Mouse (Mus musculus): ENCODE measurements around the gene Tff1. TPM values are rescaled to one million over a fixed set of nuclear protein-coding genes. Genes with fewer than 3 reads are reported as not detected.

Gene Tff1
- polyA plus RNA-seq, 1 experiment from 2014 or later, result not detected

DNA sequence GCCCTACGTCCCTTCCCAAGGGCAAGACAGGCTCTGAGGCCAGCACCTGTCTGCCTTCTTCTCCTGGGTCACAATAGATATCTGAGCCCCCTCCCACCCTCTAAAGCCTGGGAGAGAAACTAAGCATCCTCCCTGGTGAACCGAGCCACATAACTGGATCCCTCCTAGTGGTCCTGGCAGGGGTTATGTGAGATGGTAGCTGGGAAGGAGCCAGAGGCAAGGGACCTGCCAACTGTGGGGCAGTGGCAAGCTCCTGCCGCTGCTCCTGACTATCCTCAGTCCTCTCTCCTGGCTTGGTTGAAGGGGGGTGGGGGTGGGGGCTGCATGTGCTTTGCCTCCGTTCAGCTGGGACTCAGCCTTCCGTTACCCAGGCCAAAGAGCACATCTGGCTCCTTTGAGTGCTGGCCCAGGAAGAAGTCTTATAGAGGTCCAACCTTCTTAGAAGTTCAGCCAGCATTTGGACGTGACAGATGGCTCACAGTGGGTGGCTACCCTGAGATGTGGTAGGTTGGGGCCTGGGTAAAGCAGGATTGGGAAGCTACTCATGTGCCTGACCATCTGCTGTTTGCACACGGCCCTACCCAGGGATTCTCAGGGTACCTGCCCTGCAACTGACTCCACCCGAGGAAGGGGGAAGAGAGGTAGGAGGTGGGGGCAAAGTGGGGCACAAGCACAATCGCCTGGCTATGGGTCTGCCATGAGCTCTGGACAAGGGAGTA, 39.4 kb downstream of the Tff1 start:
- Histone ChIP-seq H3K27me3 (no peaks in the 10 kb centered on the region), H3K4me3 (no peak overlapping the region), H3K9me3 (0 out of 2 replicates have a peak, but pooled peaks cover 3% of the 10 kb centered on the region), H3K4me1 (peaks cover 17% of the 10 kb centered on the region; the same call in 1 of the 2 replicates), H3K4me2 (replicated peaks) (no peak overlapping the region), H3K36me3 (no peaks in the 10 kb centered on the region), H3K9ac (replicated peaks) (no peak overlapping the region), H3K27ac (replicated peaks) (no peak overlapping the region; the same call in 1 of the 2 replicates)
- ATAC-seq (ENCODE audit: low FRiP score, low read depth), result peak; percentile 30; the same call in 1 of the 2 replicates
- 45% methylated on average over 9 of the region's 9 CpGs for WGBS

DNA sequence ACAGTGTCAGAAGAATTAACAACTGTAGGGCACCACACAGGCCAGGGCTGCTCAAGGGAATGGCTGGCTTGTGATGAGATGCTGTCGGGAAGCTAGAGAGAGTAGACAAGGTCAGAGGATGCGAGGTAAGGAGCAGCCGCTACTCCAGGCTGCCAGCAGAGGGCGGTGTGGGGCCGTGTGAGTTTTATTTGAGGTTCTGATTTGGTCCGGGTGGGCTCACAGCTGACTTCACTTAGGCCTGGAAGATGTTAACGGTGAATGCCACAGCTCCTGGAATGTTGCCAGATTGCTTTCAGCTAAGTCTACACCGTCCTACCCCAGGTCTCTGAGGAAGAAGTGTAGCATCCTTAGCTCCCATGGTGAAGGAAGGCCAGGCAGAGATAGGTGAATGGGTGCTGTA, 43.1 kb downstream of the Tff1 start:
- H3K36me3 ChIP-seq, result no peaks in the 10 kb centered on the region
- 0 out of 2 replicates have a peak, but pooled peaks cover 3% of the 10 kb centered on the region for H3K27me3 ChIP-seq
- no peak overlapping the region for H3K9ac ChIP-seq (replicated peaks)
- H3K9me3 ChIP-seq, result 0 out of 2 replicates have a peak, but pooled peaks cover 3% of the 10 kb centered on the region
- no peak overlapping the region for H3K4me3 ChIP-seq
- 16% methylated on average over 8 of the region's 8 CpGs for WGBS
- no peak for ATAC-seq (ENCODE audit: low FRiP score, low read depth)
- H3K4me2 ChIP-seq (replicated peaks), result no peak overlapping the region
- H3K27ac ChIP-seq (replicated peaks), result no peak overlapping the region
- H3K4me1 ChIP-seq, result peaks cover 20% of the 10 kb centered on the region; the same call in 1 of the 2 replicates

DNA sequence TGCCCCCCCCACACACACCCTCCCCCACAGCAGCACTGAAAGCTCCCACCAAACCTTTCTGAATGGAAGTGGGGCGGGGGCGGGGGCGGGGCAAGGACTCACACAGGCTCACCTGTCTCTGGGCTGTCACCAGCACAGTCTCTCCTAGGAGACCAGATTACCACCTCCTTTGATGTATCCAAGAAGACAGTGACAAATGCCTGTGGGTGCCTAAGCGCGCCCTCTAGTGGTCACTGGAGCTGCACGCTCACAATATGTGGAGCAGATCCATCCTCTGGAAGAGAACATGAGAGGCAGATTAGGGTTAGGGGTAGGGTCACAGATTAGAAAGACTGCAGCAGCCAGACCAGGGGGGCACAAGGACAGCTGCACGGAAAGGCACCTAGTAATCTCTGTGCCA, 45.6 kb downstream of the Tff1 start:
- H3K36me3 ChIP-seq, result peaks cover 6% of the 10 kb centered on the region; the same call in 1 of the 2 replicates
- 7% methylated on average over 7 of the region's 7 CpGs for WGBS
- ATAC-seq (ENCODE audit: low FRiP score, low read depth), result peak; percentile 56; the same call in 1 of the 2 replicates

DNA sequence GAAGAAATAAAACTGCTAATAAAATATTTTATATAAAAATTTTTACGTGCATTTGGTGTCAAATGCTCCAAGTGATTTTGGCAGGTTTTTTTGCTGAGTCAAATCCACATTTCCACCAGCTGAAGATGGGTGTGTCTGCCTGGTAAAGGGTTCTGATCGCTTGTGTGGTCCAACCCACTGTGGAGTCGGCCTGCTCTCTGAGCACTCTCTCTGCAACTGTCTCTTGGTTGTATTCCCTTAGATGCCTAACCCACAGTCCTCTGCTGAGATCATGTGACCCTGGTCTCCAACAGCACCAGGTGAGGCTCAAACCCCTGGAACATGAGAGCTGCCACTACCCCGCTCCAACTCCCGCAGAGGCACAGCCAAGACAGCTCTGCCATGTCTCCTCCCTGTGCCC, 47.1 kb downstream of the Tff1 start:
- Histone ChIP-seq H3K27me3 (0 out of 2 replicates have a peak, but pooled peaks cover 3% of the 10 kb centered on the region), H3K9ac (replicated peaks) (no peak overlapping the region), H3K9me3 (no peaks in the 10 kb centered on the region), H3K4me2 (replicated peaks) (no peak overlapping the region), H3K4me3 (no peak overlapping the region), H3K4me1 (peaks cover 22% of the 10 kb centered on the region), H3K27ac (replicated peaks) (no peak overlapping the region), H3K36me3 (peaks cover 6% of the 10 kb centered on the region; the same call in 1 of the 2 replicates)
- 87% methylated on average over 5 of the region's 5 CpGs for WGBS
- ATAC-seq (ENCODE audit: low FRiP score, low read depth), result no peak

More for the DNA sequence above, 45.6 kb downstream of the Tff1 start:
- no peak overlapping the region for H3K4me2 ChIP-seq (replicated peaks)
- H3K27me3 ChIP-seq, result 0 out of 2 replicates have a peak, but pooled peaks cover 3% of the 10 kb centered on the region
- no peak overlapping the region for H3K9ac ChIP-seq (replicated peaks)
- H3K9me3 ChIP-seq, result 0 out of 2 replicates have a peak, but pooled peaks cover 3% of the 10 kb centered on the region
- H3K4me1 ChIP-seq, result peaks cover 10% of the 10 kb centered on the region; the same call in 1 of the 2 replicates
- H3K27ac ChIP-seq (replicated peaks), result no peak overlapping the region
- H3K4me3 ChIP-seq, result no peak overlapping the region

DNA sequence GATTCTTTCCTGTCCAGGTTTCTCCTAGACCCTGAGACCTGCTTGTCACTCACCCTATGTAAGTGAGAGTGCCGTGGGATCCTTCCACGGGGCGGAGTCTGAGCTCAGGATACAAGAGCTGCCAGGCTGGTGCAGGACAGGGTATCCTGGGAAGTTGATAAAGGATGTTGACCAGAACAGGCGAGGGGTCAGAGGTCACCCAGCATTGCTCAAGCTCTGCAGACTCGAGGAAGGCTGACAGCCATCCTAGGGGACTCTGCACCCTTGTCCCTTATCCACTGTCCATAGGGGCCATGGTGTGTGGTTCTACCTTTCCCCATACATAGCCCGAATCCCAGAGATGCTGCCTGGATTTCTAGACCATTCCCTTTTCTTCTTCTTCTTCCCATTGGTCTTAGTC, 49.0 kb downstream of the Tff1 start:
- Histone ChIP-seq H3K4me3 (no peak overlapping the region), H3K9me3 (no peaks in the 10 kb centered on the region), H3K27me3 (0 out of 2 replicates have a peak, but pooled peaks cover 3% of the 10 kb centered on the region), H3K9ac (replicated peaks) (no peak overlapping the region), H3K27ac (replicated peaks) (no peak overlapping the region), H3K4me2 (replicated peaks) (no peak overlapping the region), H3K4me1 (peaks cover 25% of the 10 kb centered on the region), H3K36me3 (peaks cover 13% of the 10 kb centered on the region)
- ATAC-seq (ENCODE audit: low FRiP score, low read depth), result no peak
- 72% methylated on average over 6 of the region's 6 CpGs for WGBS

DNA sequence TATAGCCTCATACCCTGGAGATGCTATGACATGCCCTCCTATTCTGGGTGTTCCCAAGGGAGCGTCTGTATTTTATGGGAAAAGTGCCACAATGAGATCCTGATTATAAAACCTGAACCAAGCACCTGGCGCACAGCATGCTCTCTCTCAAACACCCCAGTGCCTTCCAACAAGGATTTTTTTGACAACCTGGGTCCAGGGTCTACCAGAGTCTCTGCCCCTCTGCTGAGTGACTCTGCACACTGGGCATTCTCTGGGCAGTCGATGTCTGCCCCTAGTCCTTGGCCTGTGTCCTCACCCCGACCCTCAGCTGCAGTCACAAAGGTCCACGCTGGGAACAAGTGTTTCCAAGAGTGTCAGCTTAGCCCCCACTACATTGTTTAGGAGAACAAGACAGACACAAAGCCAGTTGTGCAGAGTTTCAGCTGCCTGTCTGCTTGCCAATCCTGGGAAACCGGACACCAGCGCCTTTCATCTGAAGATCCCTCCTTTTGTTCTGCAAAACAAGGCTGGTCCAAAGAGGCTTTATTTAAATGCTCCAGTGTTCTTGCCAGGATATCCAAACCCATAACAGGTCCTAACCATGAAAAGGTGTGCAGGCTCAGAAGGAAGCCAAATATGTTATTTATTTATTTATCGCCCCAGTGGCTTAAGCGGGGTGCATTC, 51.8 kb downstream of the Tff1 start:
- Histone ChIP-seq H3K27me3 (0 out of 2 replicates have a peak, but pooled peaks cover 3% of the 10 kb centered on the region), H3K4me1 (peaks cover 21% of the 10 kb centered on the region), H3K27ac (replicated peaks) (peak overlapping the region; percentile 70), H3K36me3 (peaks cover 36% of the 10 kb centered on the region), H3K4me3 (no peak overlapping the region), H3K9ac (replicated peaks) (no peak overlapping the region; the same call in 1 of the 2 replicates), H3K4me2 (replicated peaks) (no peak overlapping the region; the same call in 1 of the 2 replicates), H3K9me3 (no peaks in the 10 kb centered on the region)
- WGBS, result 20% methylated on average over 9 of the region's 9 CpGs
- ATAC-seq (ENCODE audit: low FRiP score, low read depth), result peak; percentile 19; the same call in 1 of the 2 replicates

Other genes starting within 250 kb of the Tff1 start
- gene Umodl1, start 210.6 kb downstream of the Tff1 start, polyA plus RNA-seq (2016; fragmentation: Nextera tagmentation; extraction: Ambion mirVana), result 0.05 TPM in 1 of 2 replicates, not detected in the other
- 14.0 and 15.3 TPM in 2 replicates for gene Abcg1, start 107.6 kb downstream of the Tff1 start, polyA plus RNA-seq (2016; fragmentation: Nextera tagmentation; extraction: Ambion mirVana)
- 1.1 and 1.4 TPM in 2 replicates for gene Tff3, start 35.6 kb downstream of the Tff1 start, polyA plus RNA-seq (2016; fragmentation: Nextera tagmentation; extraction: Ambion mirVana)
- gene Tff2, start 21.0 kb downstream of the Tff1 start, polyA plus RNA-seq (2016; fragmentation: Nextera tagmentation; extraction: Ambion mirVana), result not detected in 2 replicates
- not detected in 2 replicates for gene Tmprss3, start 33.7 kb upstream of the Tff1 start, polyA plus RNA-seq (2016; fragmentation: Nextera tagmentation; extraction: Ambion mirVana)
- gene Ubash3a, start 42.6 kb upstream of the Tff1 start, polyA plus RNA-seq (2016; fragmentation: Nextera tagmentation; extraction: Ambion mirVana), result 0.09 and 0.17 TPM in 2 replicates
- 0.99 and 1.3 TPM in 2 replicates for gene Rsph1, start 112.1 kb upstream of the Tff1 start, polyA plus RNA-seq (2016; fragmentation: Nextera tagmentation; extraction: Ambion mirVana)
- 9.3 and 10.2 TPM in 2 replicates for gene Slc37a1, start 121.5 kb upstream of the Tff1 start, polyA plus RNA-seq (2016; fragmentation: Nextera tagmentation; extraction: Ambion mirVana)
- gene Pde9a, start 220.9 kb upstream of the Tff1 start, polyA plus RNA-seq (2016; fragmentation: Nextera tagmentation; extraction: Ambion mirVana), result 30.3 and 32.4 TPM in 2 replicates